In genomic region chrX:139814018-139814635, GRCm38 (mm10) we compare ENCODE assay signal across 22 mouse cellular contexts. TPM values are rescaled to one million over a fixed set of nuclear protein-coding genes. Genes with fewer than 3 reads are reported as not detected.
A peak's percentile ranks its signal among the peaks of the same experiment; 100 is the strongest.
DNase-seq lines count a peak whose midpoint lies in the region; ATAC-seq and TF ChIP-seq lines count a peak whose summit lies in the region.
"Had no signal": no experiment of that assay in that cellular context is flagged by ENCODE, and none has a peak within 500 bp of the region (broad histone marks: within the 10 kb centered on the region; RNA-seq: fewer than 3 reads in every experiment).

No protein-coding gene starts in this region.

- H3K36me3 ChIP-seq in heart, embryonic 16.5 days (ENCODE audit: control insufficient read depth, insufficient read depth), result no peaks in the 10 kb centered on the region
- H3K36me3 ChIP-seq in heart, embryonic 10.5 days, result no peaks in the 10 kb centered on the region
- no peaks in the 10 kb centered on the region for H3K36me3 ChIP-seq in liver, embryonic 13.5 days
- H3K36me3 ChIP-seq in small intestine, adult 2 months (ENCODE audit: control insufficient read depth, insufficient read depth, low read length), result no peaks in the 10 kb centered on the region
- H3K36me3 ChIP-seq: embryonic facial prominence, embryonic 15.5 days; heart, embryonic 12.5 days; limb, embryonic 10.5 days had no signal

- no peaks in the 10 kb centered on the region for H3K9me3 ChIP-seq in heart, embryonic 16.5 days (replicated peaks; ENCODE audit: control insufficient read depth, low read length)
- no peaks in the 10 kb centered on the region for H3K9me3 ChIP-seq in heart, embryonic 10.5 days
- no peaks in the 10 kb centered on the region for H3K9me3 ChIP-seq in liver, embryonic 13.5 days (replicated peaks)
- H3K9me3 ChIP-seq: embryonic facial prominence, embryonic 15.5 days; heart, embryonic 12.5 days; limb, embryonic 10.5 days had no signal

- H3K4me3 ChIP-seq in heart, embryonic 16.5 days (ENCODE audit: low read length), result no peak overlapping the region
- no peak overlapping the region for H3K4me3 ChIP-seq in heart, embryonic 10.5 days
- H3K4me3 ChIP-seq in liver, embryonic 13.5 days (replicated peaks), result no peak overlapping the region
- H3K4me3 ChIP-seq in small intestine, adult 2 months (ENCODE audit: low read depth, low read length), result no peak overlapping the region
- H3K4me3 ChIP-seq: embryonic facial prominence, embryonic 15.5 days; heart, embryonic 12.5 days; limb, embryonic 10.5 days; myocyte had no signal

- no peak overlapping the region for H3K27ac ChIP-seq in heart, embryonic 16.5 days (ENCODE audit: low read length)
- no peak overlapping the region for H3K27ac ChIP-seq in heart, embryonic 10.5 days
- peak overlapping the region; percentile 77 for H3K27ac ChIP-seq in liver, embryonic 13.5 days
- H3K27ac ChIP-seq in small intestine, adult 2 months (ENCODE audit: insufficient read depth, low read depth, low read length), result peak overlapping the region; percentile 90
- H3K27ac ChIP-seq: embryonic facial prominence, embryonic 15.5 days; limb, embryonic 10.5 days had no signal

- 0 out of 2 replicates have a peak, but pooled peaks have one; percentile 37 for ATAC-seq in heart, embryonic 16.5 days (replicated peaks; ENCODE audit: extremely low read depth, insufficient read depth, low FRiP score)
- ATAC-seq in erythroid progenitor cell, adult 5-6 weeks (replicated peaks; ENCODE audit: low FRiP score, poor library complexity, severe bottlenecking), result 0 out of 2 replicates have a peak, but pooled peaks have one; percentile 30
- peak; percentile 88 for ATAC-seq in liver, embryonic 13.5 days (ENCODE audit: low read depth)
- ATAC-seq in frontal cortex, adult (ENCODE audit: low TSS enrichment), result no peak
- ATAC-seq: forebrain, embryonic 14.5 days; lung, postnatal 0 days had no signal

- intact Hi-C loops in gastrocnemius, postnatal 14 days (cut with DNase I; ENCODE audit: low total_unique reads), result no loop called here
- intact Hi-C loops in left cerebral cortex, postnatal 25 days (cut with DNase I), result no loop called here

- no peaks in the 10 kb centered on the region for H3K27me3 ChIP-seq in heart, embryonic 16.5 days (ENCODE audit: control insufficient read depth, insufficient read depth, low read length)
- H3K27me3 ChIP-seq in heart, embryonic 10.5 days (ENCODE audit: insufficient read depth, poor library complexity, severe bottlenecking), result peaks cover 5% of the 10 kb centered on the region; the same call in 1 of the 2 replicates
- no peaks in the 10 kb centered on the region for H3K27me3 ChIP-seq in liver, embryonic 13.5 days
- no peaks in the 10 kb centered on the region for H3K27me3 ChIP-seq in small intestine, adult 2 months (ENCODE audit: control insufficient read depth, insufficient read depth, low read length)
- H3K27me3 ChIP-seq: heart, embryonic 12.5 days had no signal

- TF ChIP-seq CTCF in small intestine, adult 2 months (IDR thresholded peaks at IDR 0.05; ENCODE audit: extremely low read depth, insufficient read length, insufficient replicate concordance, low read depth, low read length), result no peak

- H3K4me2 ChIP-seq in heart, embryonic 16.5 days (ENCODE audit: low read depth, low read length), result no peak overlapping the region
- peak overlapping the region; percentile 51 for H3K4me2 ChIP-seq in liver, embryonic 13.5 days
- H3K4me2 ChIP-seq: embryonic facial prominence, embryonic 15.5 days; heart, embryonic 12.5 days; midbrain, embryonic 11.5 days had no signal

- no peaks in the 10 kb centered on the region for H3K4me1 ChIP-seq in heart, embryonic 16.5 days (ENCODE audit: control insufficient read depth, insufficient read depth, low read length)
- no peaks in the 10 kb centered on the region for H3K4me1 ChIP-seq in heart, embryonic 10.5 days
- peaks cover 32% of the 10 kb centered on the region for H3K4me1 ChIP-seq in liver, embryonic 13.5 days (replicated peaks)
- peaks cover 15% of the 10 kb centered on the region; the same call in 1 of the 2 replicates for H3K4me1 ChIP-seq in small intestine, adult 2 months (ENCODE audit: control insufficient read depth, insufficient read depth, insufficient read length, low read length)
- H3K4me1 ChIP-seq: embryonic facial prominence, embryonic 15.5 days; heart, embryonic 12.5 days; limb, embryonic 10.5 days had no signal

- no peak for TF ChIP-seq POLR2A in small intestine, adult 2 months (IDR thresholded peaks at IDR 0.05; ENCODE audit: low read depth, low read length)

- no peak for DNase-seq in heart, embryonic 10.5 days (ENCODE audit: low spot score)
- DNase-seq in liver, embryonic 13.5 days, result peak; percentile 38
- no peak for DNase-seq in gastrocnemius, postnatal 14 days
- DNase-seq in left cerebral cortex, postnatal 25 days (ENCODE audit: low spot score in 2 of 2), result no peak
- DNase-seq: adrenal gland, postnatal 25 days; gastrocnemius, postnatal 10 days; kidney, adult 9 months; thymus, postnatal 14 days had no signal

- no peak overlapping the region for H3K9ac ChIP-seq in heart, embryonic 16.5 days (ENCODE audit: low read length)
- no peak overlapping the region; the same call in 1 of the 2 replicates for H3K9ac ChIP-seq in liver, embryonic 13.5 days
- H3K9ac ChIP-seq: embryonic facial prominence, embryonic 15.5 days; heart, embryonic 12.5 days had no signal

- 66% methylated on average over 8 of the region's 8 CpGs for WGBS in heart, embryonic 16.5 days
- WGBS in heart, embryonic 10.5 days, result 61% methylated on average over 8 of the region's 8 CpGs
- WGBS in liver, embryonic 13.5 days (ENCODE audit: insufficient replicate concordance), result 27% methylated on average over 8 of the region's 8 CpGs
- 35% methylated on average over 8 of the region's 8 CpGs for WGBS in small intestine, adult 2 months

RNA-seq across cellular contexts. Expression of gene Cldn2, which starts 13.5 kb away (rescaled TPM):
- 0.35 and 0.58 TPM in 2 replicates for polyA plus RNA-seq in heart, embryonic 16.5 days (2015; fragmentation: Nextera tagmentation; extraction: Ambion mirVana)
- 0.30 TPM in 1 of 2 replicates, not detected in the other for polyA plus RNA-seq in heart, embryonic 10.5 days (2016; fragmentation: Nextera tagmentation; extraction: Ambion mirVana)
- total RNA-seq in erythroid progenitor cell, adult 5-6 weeks (2015; ENCODE audit: low replicate concordance), result not detected in 2 replicates
- not detected in 2 replicates for total RNA-seq in erythroid progenitor cell, adult 5-6 weeks (2017; ENCODE audit: low replicate concordance)
- 0.25 and 0.32 TPM in 2 replicates for polyA plus RNA-seq in liver, embryonic 13.5 days (2015; fragmentation: Nextera tagmentation; extraction: Ambion mirVana)
- 9.9 and 28.5 TPM in 2 replicates for polyA plus RNA-seq in small intestine, adult 2 months (2012; rRNA removed)
- under 1 TPM; 0.16 to 0.18 TPM for total RNA-seq in gastrocnemius, postnatal 14 days (2021)
- total RNA-seq in left cerebral cortex, postnatal 25 days (2021), result 1 to 10 TPM in 1 of 2 experiments, under 1 TPM in 1; 0.78 to 1.6 TPM
- total RNA-seq: adrenal gland, postnatal 25 days had no signal
- polyA plus RNA-seq: limb, embryonic 10.5 days had no signal

RNA-seq across cellular contexts. Expression of gene Ripply1, which starts 32.0 kb away (rescaled TPM):
- polyA plus RNA-seq in heart, embryonic 16.5 days (2015; fragmentation: Nextera tagmentation; extraction: Ambion mirVana), result not detected in 2 replicates
- polyA plus RNA-seq in heart, embryonic 10.5 days (2016; fragmentation: Nextera tagmentation; extraction: Ambion mirVana), result not detected in 2 replicates
- total RNA-seq in erythroid progenitor cell, adult 5-6 weeks (2015; ENCODE audit: low replicate concordance), result 1.3 TPM in 1 of 2 replicates, not detected in the other
- not detected in 2 replicates for total RNA-seq in erythroid progenitor cell, adult 5-6 weeks (2017; ENCODE audit: low replicate concordance)
- polyA plus RNA-seq in liver, embryonic 13.5 days (2015; fragmentation: Nextera tagmentation; extraction: Ambion mirVana), result not detected in 2 replicates
- not detected in 2 replicates for polyA plus RNA-seq in small intestine, adult 2 months (2012; rRNA removed)
- under 1 TPM; 0.40 to 0.62 TPM for total RNA-seq in gastrocnemius, postnatal 14 days (2021)
- not detected for total RNA-seq in left cerebral cortex, postnatal 25 days (2021)
- total RNA-seq: adrenal gland, postnatal 25 days had no signal
- polyA plus RNA-seq: cortical plate, adult 2 months; forebrain, embryonic 14.5 days; heart, embryonic 12.5 days; hindbrain, embryonic 11.5 days; limb, embryonic 10.5 days; lung, postnatal 0 days; stomach, embryonic 14.5 days had no signal

RNA-seq across cellular contexts. Expression of gene Morc4, which starts 57.4 kb away (rescaled TPM):
- polyA plus RNA-seq in heart, embryonic 16.5 days (2015; fragmentation: Nextera tagmentation; extraction: Ambion mirVana), result 17.1 and 17.2 TPM in 2 replicates
- polyA plus RNA-seq in heart, embryonic 10.5 days (2016; fragmentation: Nextera tagmentation; extraction: Ambion mirVana), result 10.1 and 12.6 TPM in 2 replicates
- total RNA-seq in erythroid progenitor cell, adult 5-6 weeks (2015; ENCODE audit: low replicate concordance), result 0.42 TPM in 1 of 2 replicates, not detected in the other
- not detected in 2 replicates for total RNA-seq in erythroid progenitor cell, adult 5-6 weeks (2017; ENCODE audit: low replicate concordance)
- polyA plus RNA-seq in liver, embryonic 13.5 days (2015; fragmentation: Nextera tagmentation; extraction: Ambion mirVana), result 11.3 and 15.0 TPM in 2 replicates
- 0.74 and 1.8 TPM in 2 replicates for polyA plus RNA-seq in small intestine, adult 2 months (2012; rRNA removed)
- 1 to 10 TPM; 7.7 to 9.5 TPM for total RNA-seq in gastrocnemius, postnatal 14 days (2021)
- 1 to 10 TPM; 4.5 to 6.2 TPM for total RNA-seq in left cerebral cortex, postnatal 25 days (2021)

Comparison
In these comparisons a context has a peak if more than half of its experiments do, and no peak if none do; other contexts are left out.
1. H3K27ac ChIP-seq: peak in liver, embryonic 13.5 days (single experiment) and small intestine, adult 2 months (single experiment); none in heart, embryonic 16.5 days (single experiment) and heart, embryonic 10.5 days (single experiment).